Mouse (Mus musculus) CH12.LX (cell line): ENCODE results near the gene Mapk6. TPM values are rescaled to one million over a fixed set of nuclear protein-coding genes. Genes with fewer than 3 reads are reported as not detected.

Experiments used
- DNase-seq: peaks from one replicate; pipeline ENCODE4 v3.0.0-alpha.2; 2013; ENCODE audit errors: extremely low read depth
- H3K27ac ChIP-seq: 2 replicates; pipeline ENCODE4 v1.5.1; 2012; ENCODE audit warnings: low read depth, mild to moderate bottlenecking, control low read depth, moderate library complexity; ENCODE audit not compliant: insufficient read depth
- H3K27me3 ChIP-seq: replicated peaks from 2 replicates; pipeline ENCODE3; 2012; ENCODE audit warnings: inconsistent platforms
- H3K36me3 ChIP-seq, 2 experiments: replicated peaks in 1 of 2; 2 replicates each; pipeline versions ENCODE3 to v1.6.1; 2012; ENCODE audit warnings: inconsistent platforms in 1 of 2, low read length in 1 of 2, mild to moderate bottlenecking in 1 of 2, mixed read lengths in 1 of 2, moderate library complexity in 1 of 2; ENCODE audit not compliant: control insufficient read depth in 1 of 2, insufficient read depth in 1 of 2
- H3K4me1 ChIP-seq, 2 experiments: 2 replicates each; pipeline ENCODE4 v1.6.1; 2012; ENCODE audit warnings: inconsistent platforms in 1 of 2, moderate library complexity in 1 of 2; ENCODE audit not compliant: insufficient read depth in 2 of 2, control insufficient read depth in 1 of 2
- H3K4me2 ChIP-seq: 2 replicates; pipeline ENCODE4 v1.6.1; 2012; ENCODE audit warnings: low read depth, mild to moderate bottlenecking, control low read depth; ENCODE audit not compliant: poor library complexity, insufficient read depth, severe bottlenecking
- H3K4me3 ChIP-seq, 3 experiments: fragments of 150-350 bp in 1 of 3; sonication (generic) in 1 of 3; replicated peaks in 1 of 3; 2 replicates each; pipeline versions ENCODE3 to v1.5.1; 2011 to 2012; ENCODE audit warnings: low read depth in 2 of 3, low read length in 2 of 3, mild to moderate bottlenecking in 2 of 3, moderate library complexity in 2 of 3, control low read depth in 1 of 3, improper control_type of control experiment in 1 of 3, inconsistent platforms in 1 of 3, mixed read lengths in 1 of 3; ENCODE audit not compliant: poor library complexity in 1 of 3
- H3K79me2 ChIP-seq: replicated peaks from 2 replicates; pipeline ENCODE4 v1.6.1; 2012; ENCODE audit warnings: mild to moderate bottlenecking, moderate library complexity; ENCODE audit not compliant: control insufficient read depth, poor library complexity, insufficient read depth, severe bottlenecking; ENCODE audit errors: extremely low read depth
- H3K9ac ChIP-seq: 2 replicates; pipeline ENCODE4 v1.6.1; 2012; ENCODE audit warnings: low read depth, mild to moderate bottlenecking, control low read depth, moderate library complexity; ENCODE audit not compliant: insufficient read depth
- H3K9me3 ChIP-seq: replicated peaks from 2 replicates; pipeline ENCODE3; 2012; ENCODE audit warnings: low read length, inconsistent platforms, mixed read lengths
- BHLHE40 ChIP-seq: IDR thresholded peaks from 2 replicates; pipeline ENCODE4 v1.6.1; 2011; ENCODE audit warnings: mild to moderate bottlenecking, low read depth, low read length, improper control_type of control experiment
- CHD1 ChIP-seq: IDR thresholded peaks from 2 replicates; pipeline ENCODE4 v1.6.1; 2012; ENCODE audit warnings: low read depth, low read length, improper control_type of control experiment, inconsistent platforms
- CTCF ChIP-seq, 2 experiments: IDR thresholded peaks in 1 of 2; conservative IDR thresholded peaks in 1 of 2; 2 replicates each; pipeline ENCODE4 v1.5.1; 2011 to 2012; ENCODE audit warnings: low read depth in 2 of 2, low read length in 2 of 2, improper control_type of control experiment in 1 of 2, inconsistent platforms in 1 of 2, mild to moderate bottlenecking in 1 of 2, moderate library complexity in 1 of 2
- E2F4 ChIP-seq: IDR thresholded peaks from 2 replicates; pipeline ENCODE4 v1.6.1; 2011; ENCODE audit warnings: low read depth, low read length, improper control_type of control experiment; ENCODE audit not compliant: insufficient replicate concordance
- EP300 ChIP-seq: IDR thresholded peaks from 2 replicates; pipeline ENCODE4 v1.6.1; 2011; ENCODE audit warnings: low read length, improper control_type of control experiment
- ETS1 ChIP-seq: conservative IDR thresholded peaks from 2 replicates; pipeline ENCODE4 v1.6.1; 2012; ENCODE audit warnings: low read depth, mild to moderate bottlenecking, inconsistent platforms, low read length, improper control_type of control experiment, moderate library complexity
- HCFC1 ChIP-seq: IDR thresholded peaks from 2 replicates; pipeline ENCODE4 v1.6.1; 2012; ENCODE audit warnings: low read depth, mild to moderate bottlenecking, inconsistent platforms, low read length, improper control_type of control experiment
- JUN ChIP-seq: IDR thresholded peaks from 2 replicates; pipeline ENCODE4 v1.6.1; 2011; ENCODE audit warnings: low read depth, mild to moderate bottlenecking, low read length, improper control_type of control experiment, moderate library complexity; ENCODE audit not compliant: insufficient read depth
- JUND ChIP-seq: conservative IDR thresholded peaks from 2 replicates; pipeline ENCODE4 v1.6.1; 2011; ENCODE audit warnings: low read depth, low read length, improper control_type of control experiment
- KAT2A ChIP-seq: IDR thresholded peaks from 2 replicates; pipeline ENCODE4 v1.6.1; 2012; ENCODE audit warnings: low read length, improper control_type of control experiment, inconsistent platforms; ENCODE audit not compliant: insufficient replicate concordance
- MAFK ChIP-seq: IDR thresholded peaks from 2 replicates; pipeline ENCODE4 v1.6.1; 2011; ENCODE audit warnings: low read length, improper control_type of control experiment; ENCODE audit not compliant: insufficient replicate concordance
- MAZ ChIP-seq: IDR thresholded peaks from 2 replicates; pipeline ENCODE4 v1.6.1; 2012; ENCODE audit warnings: low read depth, mild to moderate bottlenecking, inconsistent platforms, low read length, improper control_type of control experiment, moderate library complexity
- MEF2A ChIP-seq: IDR thresholded peaks from 2 replicates; pipeline ENCODE4 v1.6.1; 2014; ENCODE audit warnings: low read depth, mild to moderate bottlenecking, inconsistent platforms, low read length, improper control_type of control experiment, borderline replicate concordance
- NELFE ChIP-seq: IDR thresholded peaks from 2 replicates; pipeline ENCODE4 v1.6.1; 2011; ENCODE audit warnings: low read depth, low read length, improper control_type of control experiment
- NRF1 ChIP-seq: IDR thresholded peaks from 2 replicates; pipeline ENCODE4 v1.6.1; 2014; ENCODE audit warnings: low read depth, mild to moderate bottlenecking, inconsistent platforms, low read length, improper control_type of control experiment, moderate library complexity
- POLR2AphosphoS2 ChIP-seq: IDR thresholded peaks from 2 replicates; pipeline ENCODE4 v1.6.1; 2011; ENCODE audit warnings: low read depth, low read length, improper control_type of control experiment
- RCOR1 ChIP-seq: conservative IDR thresholded peaks from 2 replicates; pipeline ENCODE4 v1.6.1; 2012; ENCODE audit warnings: low read depth, mild to moderate bottlenecking, inconsistent platforms, low read length, improper control_type of control experiment
- SIN3A ChIP-seq: IDR thresholded peaks from 2 replicates; pipeline ENCODE4 v1.6.1; 2012; ENCODE audit warnings: low read length, improper control_type of control experiment, inconsistent platforms
- SMC3 ChIP-seq: IDR thresholded peaks from 2 replicates; pipeline ENCODE4 v1.6.1; 2011; ENCODE audit warnings: low read depth, low read length, improper control_type of control experiment
- TBP ChIP-seq: conservative IDR thresholded peaks from 2 replicates; pipeline ENCODE4 v1.6.1; 2011; ENCODE audit warnings: low read depth, low read length, improper control_type of control experiment
- TCF12 ChIP-seq: IDR thresholded peaks from 2 replicates; pipeline ENCODE4 v1.6.1; 2014; ENCODE audit warnings: low read depth, mild to moderate bottlenecking, inconsistent platforms, low read length, improper control_type of control experiment
- USF1 ChIP-seq: IDR thresholded peaks from 2 replicates; pipeline ENCODE4 v1.6.1; 2014; ENCODE audit warnings: low read depth, mild to moderate bottlenecking, inconsistent platforms, low read length, improper control_type of control experiment
- ZKSCAN1 ChIP-seq: IDR thresholded peaks from 2 replicates; pipeline ENCODE4 v1.6.1; 2012; ENCODE audit warnings: low read depth, inconsistent platforms, low read length, improper control_type of control experiment, borderline replicate concordance
- ZMIZ1 ChIP-seq: IDR thresholded peaks from 2 replicates; pipeline ENCODE4 v1.6.1; 2012; ENCODE audit warnings: low read depth, mild to moderate bottlenecking, inconsistent platforms, low read length, improper control_type of control experiment
- dilution Hi-C: fragments of 300-500 bp; cut with MboI; formaldehyde crosslinking; loops from 2 replicates; pipeline ENCODE4 v1.14.3; 2020; ENCODE audit warnings: low sequenced_read_pairs; ENCODE audit not compliant: extremely low pct_unique_long_range_greater_than_20kb, extremely low pct_ligation_motif_present
- in situ Hi-C: fragments of 300-500 bp; cut with MboI; formaldehyde crosslinking; loops from 3 replicates; pipeline ENCODE4 v1.14.3; 2019; ENCODE audit warnings: low sequenced_read_pairs, low pct_ligation_motif_present, low pct_unique_long_range_greater_than_20kb, mixed read lengths
- polyA plus RNA-seq: library from polyadenylated mRNA; unstranded; fragments of >175 nt; gene quantifications from 2 replicates; pipeline ENCODE4 v1.2.1, GENCODE M21; 2012; ENCODE audit warnings: low read depth; ENCODE audit not compliant: insufficient read length
- total RNA-seq, 2 experiments: library from RNA; depleted of rRNA; stranded (reverse); fragments of 300-350 nt in 1 of 2; fragments of >200 nt in 1 of 2; gene quantifications; 2 replicates each; pipeline ENCODE4 v1.2.3; 2012 to 2014

Gene Mapk6
- total and polyA plus RNA-seq, 3 experiments, result 23.3 to 62.2 (median 34.2) TPM

DNA sequence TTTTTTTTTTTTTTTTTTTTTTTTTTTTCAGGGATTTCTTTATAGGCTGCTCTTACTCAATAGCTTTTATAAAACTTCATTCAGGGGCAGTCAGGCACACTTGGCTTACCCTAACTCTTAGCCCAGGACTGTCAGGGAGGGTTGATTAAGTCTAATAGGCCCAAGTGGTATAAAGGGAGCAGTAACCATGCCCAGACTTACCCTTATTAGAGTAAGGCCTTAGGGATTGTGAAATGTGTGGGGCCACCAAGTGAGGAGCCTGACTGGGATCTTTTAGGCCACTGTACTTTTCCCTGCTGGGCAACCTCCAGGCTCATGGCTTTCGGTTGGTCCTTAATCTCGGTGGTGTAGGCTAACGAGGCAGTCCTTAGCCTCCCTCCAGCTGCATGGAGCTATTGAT lies 61.2 kb downstream of the Mapk6 start:
- no peak for TF ChIP-seq SMC3
- TF ChIP-seq SIN3A, result no peak
- TF ChIP-seq HCFC1, result no peak
- TF ChIP-seq EP300, result no peak
- TF ChIP-seq TCF12, result no peak
- in situ Hi-C loops (no loop called here), dilution Hi-C loops (no loop called here)
- H3K9ac ChIP-seq, result no peak overlapping the region
- H3K27ac ChIP-seq, result no peak overlapping the region
- no peaks in the 10 kb centered on the region for H3K4me1 ChIP-seq
- no peaks in the 10 kb centered on the region for H3K79me2 ChIP-seq
- H3K4me2 ChIP-seq, result no peak overlapping the region
- no peaks in the 10 kb centered on the region for H3K9me3 ChIP-seq
- no peaks in the 10 kb centered on the region for H3K27me3 ChIP-seq
- H3K36me3 ChIP-seq, result peaks cover 0 to 5% of the 10 kb centered on the region in 2 experiments
- no peak for DNase-seq
- H3K4me3 ChIP-seq, result no peak overlapping the region

- Histone ChIP-seq H3K79me2 (no peaks in the 10 kb centered on the region), H3K4me1 (no peaks in the 10 kb centered on the region), H3K9ac (no peak overlapping the region), H3K4me3 (no peak overlapping the region), H3K36me3 (peaks cover 0 to 6% of the 10 kb centered on the region in 2 experiments), H3K27me3 (no peaks in the 10 kb centered on the region), H3K4me2 (no peak overlapping the region), H3K9me3 (no peaks in the 10 kb centered on the region), H3K27ac (no peak overlapping the region)
- dilution Hi-C loops, result no loop called here
- in situ Hi-C loops, result no loop called here
- no peak for TF ChIP-seq ZMIZ1
- TF ChIP-seq POLR2AphosphoS2, result no peak
- TF ChIP-seq MAZ, result no peak
- TF ChIP-seq E2F4, result no peak
- TF ChIP-seq RCOR1, result no peak
- no peak for TF ChIP-seq MEF2A
- TF ChIP-seq USF1, result no peak
- TF ChIP-seq TBP, result no peak
- no peak for TF ChIP-seq ETS1
- no peak for TF ChIP-seq JUN
- no peak for TF ChIP-seq MAFK
- no peak for TF ChIP-seq CHD1
- TF ChIP-seq NRF1, result no peak
- no peak for TF ChIP-seq ZKSCAN1
- no peak for TF ChIP-seq TCF12
- TF ChIP-seq CTCF (conservative IDR thresholded peaks at IDR 0.05 in 1 of 2, IDR thresholded peaks at IDR 0.05 in 1 of 2; ENCODE audit: low read depth in 2 of 2, low read length in 2 of 2), result no peak
- TF ChIP-seq KAT2A, result no peak
- no peak for TF ChIP-seq JUND
- no peak for TF ChIP-seq BHLHE40
- TF ChIP-seq NELFE, result no peak
- DNase-seq, result no peak
These were observed 61.7 kb downstream of the Mapk6 start for GRCm38 (mm10) chr9:75348066-75348465.
